Mouse (Mus musculus) stomach, embryonic 14.5 days (tissue): ENCODE measurements around the gene Ntpcr. TPM values are rescaled to one million over a fixed set of nuclear protein-coding genes. Genes with fewer than 3 reads are reported as not detected.

Source experiments
- ATAC-seq: fragments of 200-750 bp; cut with Nextera tagmentation; 2 replicates; pipeline ENCODE4 v1.8.0; 2017; ENCODE audit warnings: low read depth, moderate TSS enrichment; ENCODE audit not compliant: insufficient number of reproducible peaks, insufficient read depth, low FRiP score
- H3K27ac ChIP-seq: fragments of 300-500 bp; sonication (generic); 2 replicates; pipeline ENCODE4 v1.5.1; 2014; ENCODE audit warnings: mild to moderate bottlenecking, low read length, moderate library complexity, mixed read lengths
- H3K27me3 ChIP-seq: fragments of 300-500 bp; sonication (generic); 2 replicates; pipeline ENCODE4 v1.6.1; 2014; ENCODE audit warnings: low read length, control low read depth, mixed read lengths; ENCODE audit not compliant: control insufficient read depth, insufficient read depth
- H3K36me3 ChIP-seq: fragments of 300-500 bp; sonication (generic); 2 replicates; pipeline ENCODE4 v1.6.1; 2014; ENCODE audit warnings: mild to moderate bottlenecking, control low read depth, low read length, moderate library complexity, mixed read lengths; ENCODE audit not compliant: control insufficient read depth, insufficient read depth
- H3K4me1 ChIP-seq: fragments of 300-500 bp; sonication (generic); 2 replicates; pipeline ENCODE4 v1.6.1; 2014; ENCODE audit warnings: low read length, control low read depth, mixed read lengths; ENCODE audit not compliant: control insufficient read depth, insufficient read depth
- H3K4me2 ChIP-seq: fragments of 300-500 bp; sonication (generic); replicated peaks from 2 replicates; pipeline ENCODE4 v1.6.1; 2014; ENCODE audit warnings: low read depth, low read length, control low read depth
- H3K4me3 ChIP-seq: fragments of 300-500 bp; sonication (generic); 2 replicates; pipeline ENCODE4 v1.5.1; 2014; ENCODE audit warnings: low read depth, low read length, control low read depth
- H3K9ac ChIP-seq: fragments of 300-500 bp; sonication (generic); replicated peaks from 2 replicates; pipeline ENCODE4 v1.6.1; 2014; ENCODE audit warnings: low read depth, mild to moderate bottlenecking, control low read depth, low read length, moderate library complexity, mixed read lengths
- H3K9me3 ChIP-seq: fragments of 300-500 bp; sonication (generic); 2 replicates; pipeline ENCODE4 v1.6.1; 2016; ENCODE audit warnings: low read depth, low read length, control low read depth; ENCODE audit not compliant: control insufficient read depth
- WGBS: fragments of 180-500 bp; shearing (Covaris S2); extraction: QIAGEN DNeasy Blood & Tissue Kit; methylation state at CpG from one replicate; pipeline ENCODE4 v1.1.7; 2014; 5-methylcytosine and 5-hydroxymethylcytosine counted together
- polyA plus RNA-seq: library from polyadenylated mRNA; unstranded; fragments of >200 nt; fragmentation: Nextera tagmentation; extraction: Ambion mirVana; gene quantifications from 2 replicates; pipeline ENCODE4 v1.2.1, GENCODE M21; 2014

Ntpcr gene
- polyA plus RNA-seq, 1 experiment from 2014 or later = 37.1 TPM

DNA sequence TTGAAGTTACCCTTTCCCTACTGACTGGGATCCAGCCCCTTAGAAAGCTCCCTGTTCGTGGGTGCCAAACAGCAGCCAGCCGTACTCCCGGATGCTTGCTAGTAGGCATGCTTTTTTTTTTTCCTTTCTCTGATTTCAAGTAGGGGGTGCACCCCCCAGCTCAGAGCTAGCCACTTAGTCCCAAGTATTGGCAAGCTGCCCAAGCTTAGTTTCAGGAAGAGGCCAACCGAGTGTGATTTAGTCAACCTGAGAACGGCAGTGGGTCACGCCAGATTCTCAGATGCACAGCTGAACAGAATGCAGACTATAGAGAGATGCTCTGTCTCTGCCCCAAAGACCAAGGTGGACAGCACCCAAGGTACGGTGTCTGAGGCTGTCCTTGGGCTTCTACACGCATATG is 21.1 kb downstream of the Ntpcr start:
- H3K4me2 ChIP-seq = no peak overlapping the region
- no peak overlapping the region for H3K27ac ChIP-seq
- 52% methylated on average over 8 of the region's 8 CpGs for WGBS

DNA sequence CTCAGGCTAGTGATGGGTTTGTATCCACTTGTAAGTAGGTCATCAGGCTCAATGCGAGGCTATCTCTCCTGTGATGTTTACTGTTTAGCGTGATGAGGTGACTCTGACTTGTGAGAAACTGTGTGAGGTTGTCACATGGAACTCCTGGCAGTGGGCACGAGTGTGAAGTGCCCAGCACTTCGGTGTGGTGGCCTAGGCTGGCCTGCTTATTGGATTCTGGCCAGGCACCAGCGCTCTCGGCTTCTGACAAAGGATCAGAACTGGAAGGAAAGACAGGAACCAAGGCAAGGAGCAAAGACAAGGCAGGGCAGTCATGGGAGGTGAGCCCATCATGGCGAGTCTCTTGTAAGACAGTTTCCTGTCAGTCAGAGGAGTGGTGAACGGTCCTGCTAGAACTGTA is 26.1 kb downstream of the Ntpcr start:
- Histone ChIP-seq H3K4me1 (0 out of 2 replicates have a peak, but pooled peaks cover 1% of the 10 kb centered on the region), H3K4me3 (no peak overlapping the region), H3K9me3 (no peaks in the 10 kb centered on the region), H3K27me3 (no peaks in the 10 kb centered on the region), H3K36me3 (no peaks in the 10 kb centered on the region), H3K4me2 (no peak overlapping the region), H3K27ac (no peak overlapping the region), H3K9ac (no peak overlapping the region)
- WGBS = 79% methylated on average over 8 of the region's 8 CpGs
- ATAC-seq = no peak

More for the DNA sequence above, 21.1 kb downstream of the Ntpcr start:
- Histone ChIP-seq H3K4me1 (0 out of 2 replicates have a peak, but pooled peaks cover 6% of the 10 kb centered on the region), H3K4me3 (no peak overlapping the region), H3K9ac (no peak overlapping the region), H3K36me3 (no peaks in the 10 kb centered on the region), H3K9me3 (no peaks in the 10 kb centered on the region), H3K27me3 (no peaks in the 10 kb centered on the region)
- ATAC-seq = no peak

DNA sequence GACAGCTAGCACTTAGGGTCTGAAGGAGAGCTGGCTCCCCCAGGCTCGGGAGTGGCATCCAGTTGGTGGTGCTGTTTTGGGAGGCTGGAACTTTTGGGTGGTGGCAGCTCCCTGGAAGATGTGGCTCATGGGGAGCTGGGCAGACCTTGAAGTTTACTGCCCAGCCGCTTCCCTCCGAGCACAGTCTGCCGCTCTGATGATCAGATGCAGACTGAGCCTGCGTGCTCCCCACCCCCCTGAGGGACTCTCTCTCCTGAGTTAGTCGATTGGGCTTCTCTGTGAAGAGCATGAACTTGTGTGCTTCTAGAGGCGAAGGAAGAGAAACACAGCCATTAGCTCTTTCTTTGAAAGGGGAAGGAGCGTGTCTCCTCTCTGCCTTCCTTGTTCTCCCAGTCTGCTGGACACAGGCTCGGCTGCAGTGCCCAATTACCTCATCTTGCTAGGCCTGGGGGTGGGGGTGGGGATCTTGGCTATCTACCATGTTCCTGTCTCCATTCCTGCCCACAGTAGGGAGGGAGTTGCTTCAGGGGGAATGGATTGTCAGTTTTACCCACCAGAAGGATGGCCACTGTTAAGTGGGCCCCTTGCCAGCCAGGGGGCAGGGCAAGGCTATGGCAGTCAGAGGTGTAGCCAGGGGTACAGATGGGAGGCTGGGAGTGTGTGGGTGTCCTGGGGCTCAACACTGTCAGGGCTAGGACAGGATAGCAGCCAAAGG is 26.8 kb downstream of the Ntpcr start:
- no peaks in the 10 kb centered on the region for H3K9me3 ChIP-seq
- no peaks in the 10 kb centered on the region for H3K27me3 ChIP-seq
- 50% methylated on average over 9 of the region's 9 CpGs for WGBS
- H3K4me2 ChIP-seq = no peak overlapping the region
- H3K27ac ChIP-seq = no peak overlapping the region
- H3K4me1 ChIP-seq = no peaks in the 10 kb centered on the region
- ATAC-seq = no peak
- H3K36me3 ChIP-seq = no peaks in the 10 kb centered on the region
- H3K4me3 ChIP-seq = no peak overlapping the region
- no peak overlapping the region for H3K9ac ChIP-seq

DNA sequence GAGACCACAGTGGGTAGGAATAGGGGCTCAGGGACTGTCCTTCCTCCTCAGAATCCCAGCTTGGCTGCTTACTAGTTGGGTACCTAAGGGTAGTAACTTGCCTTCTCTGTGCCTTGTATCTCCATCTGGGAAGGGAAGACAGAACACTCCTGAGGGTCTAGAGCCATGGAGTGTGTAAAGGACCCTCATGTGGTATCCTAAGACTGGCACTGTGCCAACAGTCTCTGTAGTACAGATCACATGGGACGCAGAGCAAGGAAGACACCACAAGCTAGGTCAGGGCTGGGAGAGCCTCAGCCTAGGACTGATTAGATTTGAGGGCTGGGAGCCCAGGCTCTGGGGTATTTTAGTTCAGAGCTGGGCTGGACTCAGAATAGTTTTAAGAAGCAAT is 27.3 kb downstream of the Ntpcr start:
- H3K4me2 ChIP-seq = no peak overlapping the region
- 52% methylated on average over 1 of the region's 1 CpGs for WGBS
- H3K4me3 ChIP-seq = no peak overlapping the region
- H3K9me3 ChIP-seq = no peaks in the 10 kb centered on the region
- H3K27me3 ChIP-seq = no peaks in the 10 kb centered on the region
- no peak for ATAC-seq
- H3K36me3 ChIP-seq = no peaks in the 10 kb centered on the region
- H3K27ac ChIP-seq = no peak overlapping the region
- H3K4me1 ChIP-seq = no peaks in the 10 kb centered on the region
- no peak overlapping the region for H3K9ac ChIP-seq

DNA sequence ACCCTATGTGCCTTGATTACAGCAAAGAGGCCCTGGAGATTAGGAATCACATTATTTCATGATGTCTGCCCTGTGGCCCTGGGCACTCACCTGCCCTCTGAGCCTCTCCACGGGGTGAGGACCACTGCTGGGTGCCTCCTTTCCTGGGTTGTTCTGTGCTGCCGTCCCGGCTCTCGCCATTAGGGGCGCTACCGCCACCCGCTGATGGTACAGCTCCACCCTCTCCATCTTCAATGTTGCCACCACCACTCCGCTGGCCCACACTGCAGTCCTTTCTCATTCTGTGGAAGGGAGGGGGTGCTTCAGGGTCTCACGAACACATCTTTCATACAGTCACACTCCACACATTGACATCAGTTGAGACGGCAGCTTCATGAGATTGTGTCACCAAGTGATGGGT is 29.3 kb downstream of the Ntpcr start:
- H3K36me3 ChIP-seq = no peaks in the 10 kb centered on the region
- no peak overlapping the region for H3K4me2 ChIP-seq
- H3K4me3 ChIP-seq = no peak overlapping the region
- H3K27ac ChIP-seq = no peak overlapping the region
- no peak overlapping the region for H3K9ac ChIP-seq
- H3K27me3 ChIP-seq = no peaks in the 10 kb centered on the region
- 48% methylated on average over 10 of the region's 10 CpGs for WGBS
- ATAC-seq = no peak
- H3K9me3 ChIP-seq = no peaks in the 10 kb centered on the region
- no peaks in the 10 kb centered on the region for H3K4me1 ChIP-seq

DNA sequence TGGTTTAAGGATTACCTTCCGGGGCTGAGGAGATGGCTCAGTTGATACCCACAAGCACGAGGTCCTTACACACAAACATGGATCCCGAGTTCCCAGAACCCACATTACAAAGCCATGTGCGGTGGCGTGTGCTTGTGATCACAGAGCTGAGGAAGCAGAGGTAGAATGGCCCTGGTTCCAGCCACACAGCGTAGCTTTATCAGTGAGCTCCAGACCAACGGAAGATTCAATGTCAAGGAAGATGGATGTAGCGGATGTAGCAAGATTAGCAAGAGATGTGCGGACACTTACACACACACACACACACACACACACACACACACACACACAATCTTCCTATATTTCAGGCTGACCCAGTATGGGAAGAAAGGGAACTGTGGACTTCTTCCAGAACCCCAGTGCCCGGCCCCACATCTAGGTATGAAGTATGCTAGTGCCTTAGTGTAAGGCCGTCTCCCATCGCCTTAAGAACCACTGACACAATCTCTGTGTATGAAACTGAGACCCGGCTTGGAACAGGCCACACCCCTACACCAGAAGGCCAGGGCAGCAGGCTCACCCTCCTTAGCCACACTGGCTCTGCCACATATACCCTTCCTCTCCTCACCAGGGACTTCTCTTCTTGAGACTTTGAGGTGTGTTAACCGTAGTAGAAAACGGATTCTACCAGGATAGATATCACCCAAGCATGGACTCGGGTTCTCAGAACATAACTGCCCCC is 33.5 kb downstream of the Ntpcr start:
- Histone ChIP-seq H3K9me3 (no peaks in the 10 kb centered on the region), H3K36me3 (no peaks in the 10 kb centered on the region), H3K27ac (no peak overlapping the region), H3K4me1 (no peaks in the 10 kb centered on the region), H3K27me3 (no peaks in the 10 kb centered on the region), H3K4me2 (no peak overlapping the region), H3K4me3 (no peak overlapping the region), H3K9ac (no peak overlapping the region)
- ATAC-seq = no peak
- 91% methylated on average over 16 of the region's 16 CpGs for WGBS

DNA sequence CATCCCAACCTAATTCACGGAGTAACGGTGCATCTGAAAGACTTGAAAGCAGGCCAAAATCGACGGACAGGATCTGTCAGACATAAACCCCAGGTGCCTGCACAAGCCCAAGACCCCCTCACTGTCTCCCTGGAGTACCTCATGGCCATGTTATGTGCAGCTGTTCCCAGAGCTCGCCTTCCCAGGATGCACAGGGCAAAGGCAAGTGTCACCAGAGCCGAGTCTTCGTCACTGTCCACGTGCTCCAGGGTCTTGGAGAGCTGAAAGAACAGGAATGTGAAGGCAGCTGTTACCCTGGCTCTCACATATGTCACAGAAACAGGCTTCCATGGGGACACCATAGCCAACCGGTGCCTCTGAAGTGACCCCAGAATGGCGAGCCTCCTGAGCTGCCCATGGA is 38.3 kb downstream of the Ntpcr start:
- WGBS = 79% methylated on average over 10 of the region's 10 CpGs
- H3K4me3 ChIP-seq = no peak overlapping the region
- no peaks in the 10 kb centered on the region for H3K36me3 ChIP-seq
- H3K4me2 ChIP-seq = no peak overlapping the region
- no peak for ATAC-seq
- H3K9ac ChIP-seq = no peak overlapping the region
- H3K27ac ChIP-seq = no peak overlapping the region
- H3K9me3 ChIP-seq = no peaks in the 10 kb centered on the region
- no peaks in the 10 kb centered on the region for H3K27me3 ChIP-seq
- no peaks in the 10 kb centered on the region for H3K4me1 ChIP-seq

DNA sequence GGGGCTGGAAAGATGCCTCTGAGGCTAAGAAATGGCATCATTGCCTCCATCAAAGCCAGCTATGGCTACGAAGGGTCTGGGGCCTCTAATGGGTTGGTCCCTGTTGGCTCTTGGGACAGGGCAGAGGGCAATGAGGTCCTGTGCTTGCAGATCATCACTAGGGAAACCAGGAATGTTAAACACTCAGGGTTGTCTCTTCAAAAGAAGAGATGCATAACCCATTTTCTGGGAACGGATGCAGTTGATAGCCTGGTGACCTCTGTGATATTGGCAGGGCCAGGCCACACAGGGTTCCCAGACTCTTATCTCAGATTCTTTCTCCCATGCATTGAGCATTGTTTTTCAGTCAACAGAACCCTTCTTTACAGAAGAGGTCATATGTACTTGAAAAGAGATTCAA is 42.5 kb downstream of the Ntpcr start:
- no peak overlapping the region for H3K4me3 ChIP-seq
- no peak overlapping the region for H3K9ac ChIP-seq
- H3K27me3 ChIP-seq = no peaks in the 10 kb centered on the region
- H3K4me2 ChIP-seq = no peak overlapping the region
- no peaks in the 10 kb centered on the region for H3K4me1 ChIP-seq
- no peak overlapping the region for H3K27ac ChIP-seq
- no peaks in the 10 kb centered on the region for H3K36me3 ChIP-seq
- 21% methylated on average over 2 of the region's 2 CpGs for WGBS
- ATAC-seq = no peak
- no peaks in the 10 kb centered on the region for H3K9me3 ChIP-seq
